Mouse (Mus musculus) erythroblast, adult 5-6 weeks (primary cell): ENCODE data around the gene Lins1. TPM values are rescaled to one million over a fixed set of nuclear protein-coding genes. Genes with fewer than 3 reads are reported as not detected.

Source experiments
- ATAC-seq: replicated peaks from 2 replicates; pipeline ENCODE4 v1.8.0; 2016; ENCODE audit warnings: moderate number of reproducible peaks, mild to moderate bottlenecking, moderate TSS enrichment, inconsistent platforms; ENCODE audit not compliant: poor library complexity, low FRiP score, severe bottlenecking
- total RNA-seq, 2 experiments: library from RNA; stranded (forward) in 1 of 2; stranded (reverse) in 1 of 2; fragments of 150-400 nt in 1 of 2; fragments of 200-764, 138-1000 nt in 1 of 2; gene quantifications; 2 replicates each; pipeline versions ENCODE4 v1.2.3 to v1.2.4; 2015 to 2017; ENCODE audit warnings: low replicate concordance in 2 of 2

The Lins1 gene
- total RNA-seq, 2 experiments from 2014 or later, result 3.1 to 21.5 TPM

DNA sequence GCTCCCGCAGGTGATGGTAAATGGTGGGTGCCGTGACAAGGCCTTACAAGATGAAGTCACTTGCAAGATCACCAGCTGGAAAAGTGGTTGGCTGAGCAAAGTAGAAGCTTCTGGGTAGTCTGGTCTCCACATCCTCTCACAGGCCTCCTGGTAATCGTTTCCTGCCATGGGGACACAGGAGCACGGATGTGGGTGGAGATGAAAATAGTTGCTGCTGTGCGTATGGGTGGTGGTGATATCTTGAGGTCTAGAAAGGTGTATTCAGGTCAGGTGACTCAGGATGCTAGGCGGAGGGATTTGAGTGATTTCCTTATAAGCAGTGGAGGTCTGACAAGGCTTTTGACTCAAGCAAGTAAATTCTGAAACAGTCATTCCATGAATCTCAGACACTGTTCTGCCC is 35.3 kb downstream of the Lins1 start:
- no peak for ATAC-seq

DNA sequence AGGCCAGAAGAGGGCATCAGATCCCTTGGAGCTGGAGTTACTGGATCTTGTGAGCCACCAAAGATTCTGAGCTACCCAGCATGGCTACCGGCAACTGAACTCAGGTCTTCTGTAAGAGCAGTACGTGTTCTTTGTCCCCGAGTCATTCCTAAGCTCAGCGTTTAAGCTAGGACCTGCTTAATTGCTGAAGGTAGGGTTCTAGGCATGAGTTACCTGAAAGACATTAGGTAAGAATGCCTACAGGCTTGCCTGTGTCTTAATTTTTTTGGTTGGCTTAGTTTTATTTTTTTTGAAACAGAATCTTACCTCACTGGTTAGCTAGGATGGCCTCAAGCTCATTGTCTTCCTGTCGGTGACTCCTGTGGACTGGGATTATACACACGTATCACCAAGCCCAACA is 38.4 kb downstream of the Lins1 start:
- ATAC-seq, result no peak

DNA sequence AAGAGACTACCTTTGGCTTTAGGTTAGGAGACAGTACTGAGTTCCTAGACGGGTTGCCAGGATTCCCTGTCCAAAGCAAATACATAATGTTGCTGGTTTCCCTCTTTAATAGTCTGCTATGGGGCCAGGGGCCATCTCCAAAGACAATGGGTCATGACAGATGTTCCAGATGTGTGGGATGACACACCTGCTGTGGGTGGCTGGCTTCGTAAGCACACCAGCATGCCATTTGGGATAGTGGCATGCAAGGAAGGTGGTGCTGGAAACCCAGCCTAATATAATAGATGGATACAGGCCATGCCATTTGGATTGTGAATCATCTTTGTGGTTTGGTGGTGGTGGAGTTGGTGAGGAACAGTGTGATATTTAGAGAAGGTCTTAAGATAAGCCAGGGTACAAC is 39.5 kb downstream of the Lins1 start:
- no peak for ATAC-seq

DNA sequence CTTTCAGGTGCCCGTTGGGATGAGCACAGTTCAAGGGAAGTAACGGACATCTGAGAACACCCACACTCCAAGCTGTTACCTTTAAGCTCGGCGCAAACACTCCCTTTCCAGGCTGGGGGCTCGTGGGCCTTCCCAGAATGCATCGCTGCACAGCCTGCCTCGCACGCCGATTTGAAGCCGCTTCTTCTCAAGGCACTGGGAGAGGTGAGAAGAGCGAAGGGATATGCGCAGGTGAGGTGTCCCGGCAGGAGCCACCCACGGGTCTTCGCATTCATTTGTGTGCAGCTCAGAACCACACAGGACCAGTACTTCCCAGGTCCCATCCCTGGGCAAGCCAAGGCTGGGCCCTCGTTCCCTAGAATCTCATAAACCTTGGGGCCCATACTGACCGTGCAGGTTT is 43.7 kb downstream of the Lins1 start:
- ATAC-seq, result no peak

DNA sequence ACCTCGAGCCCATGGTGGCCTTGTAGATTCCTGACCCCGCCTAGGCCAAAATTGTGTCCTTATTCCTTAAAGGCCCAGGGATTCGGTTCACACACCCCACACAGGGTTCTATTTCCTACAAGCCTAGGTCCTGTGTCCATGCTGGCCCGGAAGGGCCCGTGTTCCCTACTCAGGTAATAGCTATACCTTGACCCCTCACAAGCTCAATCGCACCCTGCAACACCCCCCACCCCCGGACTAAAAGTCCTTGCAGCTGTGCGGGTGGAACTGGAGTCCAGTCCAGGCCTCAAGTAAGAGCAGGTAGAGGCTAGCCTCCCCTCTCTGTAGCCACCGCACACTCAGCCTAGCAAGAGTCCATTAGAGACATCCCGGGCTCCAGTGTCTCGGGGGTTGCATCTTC is 44.2 kb downstream of the Lins1 start:
- no peak for ATAC-seq

DNA sequence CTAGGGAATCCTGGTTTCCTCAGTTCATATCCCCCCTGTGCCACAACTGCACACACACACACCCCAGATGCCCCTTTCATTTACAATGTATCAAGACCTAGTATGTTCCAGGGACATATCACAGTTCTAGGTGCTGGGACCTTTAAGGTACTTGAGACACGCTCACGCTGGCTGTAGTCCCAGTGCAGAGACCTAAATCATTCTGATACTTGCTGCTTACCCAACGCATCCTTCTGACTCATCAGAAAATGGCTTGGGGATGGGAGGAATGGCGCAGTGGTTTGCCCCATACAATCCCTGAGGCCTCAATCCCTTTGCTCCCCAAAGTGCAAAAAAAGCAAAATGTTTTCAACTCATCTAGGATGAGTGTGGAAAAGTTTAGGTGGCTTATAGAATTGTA is 44.8 kb downstream of the Lins1 start:
- ATAC-seq, result no peak

DNA sequence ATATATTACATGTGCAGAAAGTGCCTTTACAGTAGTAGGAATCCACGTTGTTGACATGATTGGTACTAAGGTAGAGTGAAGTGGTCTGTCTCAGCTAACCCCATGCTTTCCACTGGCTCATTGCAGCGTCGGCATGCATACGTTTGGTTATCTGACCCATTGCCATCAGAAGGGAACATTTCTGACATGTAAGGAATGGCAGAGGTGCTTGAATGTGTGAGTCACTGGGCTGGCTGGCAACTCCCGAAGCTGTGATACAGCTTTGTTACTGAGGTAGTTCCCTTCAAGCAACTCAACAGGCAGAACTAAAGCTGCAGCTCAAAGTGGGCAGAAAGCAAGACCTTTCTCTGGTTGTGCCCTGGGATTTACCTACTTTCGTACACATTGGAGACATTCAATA is 45.3 kb downstream of the Lins1 start:
- ATAC-seq, result no peak

DNA sequence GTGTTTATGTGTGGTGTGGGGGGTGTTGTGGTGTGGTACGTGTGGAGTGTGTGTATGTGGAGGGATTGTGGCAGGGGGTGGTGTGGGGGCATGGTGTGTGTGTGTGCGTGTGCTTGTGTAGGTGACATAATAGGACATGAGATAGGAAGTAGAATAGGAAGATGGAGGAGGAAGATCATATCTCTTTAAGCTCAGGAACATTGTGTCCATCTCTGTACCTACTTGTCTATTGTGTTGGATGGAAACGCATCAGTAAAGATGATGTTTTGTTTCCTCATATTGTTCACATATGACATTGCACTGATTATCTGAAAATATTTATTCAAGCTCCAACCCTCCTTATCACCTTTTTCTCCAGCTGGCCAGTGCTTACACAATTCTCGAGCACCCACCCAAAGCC is 47.7 kb downstream of the Lins1 start:
- no peak for ATAC-seq

DNA sequence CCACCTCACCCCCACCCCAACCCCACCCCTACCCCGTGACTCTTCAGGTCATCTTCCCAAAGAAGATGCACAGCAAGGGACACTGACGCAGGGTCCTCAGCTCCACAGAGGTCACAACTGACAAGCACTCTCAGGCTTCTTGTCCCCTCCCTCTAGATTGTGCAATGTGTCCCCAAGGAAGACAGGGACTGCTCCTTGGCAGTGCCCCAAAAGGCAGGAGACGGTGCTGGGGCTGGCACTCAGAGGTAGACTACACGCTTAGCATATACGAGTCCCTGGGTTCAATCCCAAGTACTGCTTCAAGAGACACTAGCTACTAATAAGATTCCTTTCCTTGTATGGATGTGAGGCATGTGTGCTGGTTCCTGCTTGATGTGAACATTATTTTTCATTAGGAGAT is 51.3 kb downstream of the Lins1 start:
- ATAC-seq, result no peak

DNA sequence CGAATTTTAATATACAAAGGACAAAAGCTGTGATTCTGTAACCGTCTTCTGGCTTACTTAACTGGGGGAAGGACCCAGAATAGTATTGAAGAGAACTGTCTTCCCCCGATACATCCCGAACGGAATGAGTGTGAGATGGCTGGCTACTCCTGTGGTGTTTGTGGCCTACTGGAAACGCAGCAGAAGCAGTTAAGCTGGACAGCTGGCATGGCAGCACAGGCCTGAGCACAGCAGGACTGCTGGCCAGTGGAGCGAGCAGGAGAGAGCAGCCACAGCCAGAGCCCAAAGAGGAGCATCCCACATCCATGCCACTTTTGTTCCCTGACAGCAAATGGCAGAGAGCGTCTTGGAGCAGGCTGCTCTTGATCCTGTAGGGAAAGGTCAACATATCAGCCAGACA is 51.7 kb downstream of the Lins1 start:
- ATAC-seq, result no peak

DNA sequence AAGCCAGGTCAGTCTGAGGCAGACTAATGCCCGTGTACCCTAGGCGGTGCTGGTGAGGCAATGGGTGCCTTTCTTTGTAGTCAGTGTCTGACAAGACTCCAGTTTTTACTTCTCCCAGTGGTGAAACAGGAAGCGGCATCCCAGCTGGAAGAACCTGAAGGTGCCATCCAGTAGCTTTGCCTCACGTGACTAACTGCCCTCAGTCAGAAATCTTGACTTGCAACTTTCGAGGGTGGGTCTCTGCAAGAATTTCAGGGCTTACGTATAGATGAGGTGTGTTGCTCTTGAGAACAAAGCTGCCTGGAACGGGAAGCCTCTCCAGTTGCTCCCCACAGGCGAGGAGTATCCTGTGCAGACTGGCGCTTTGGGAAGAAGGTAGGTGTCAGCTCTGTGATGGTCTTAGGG is 53.7 kb downstream of the Lins1 start, which contains the start of gene Cers3:
Cers3 (plus strand) TSS at position 128 of the 405 bp plus-strand sequence.
- no peak for ATAC-seq

DNA sequence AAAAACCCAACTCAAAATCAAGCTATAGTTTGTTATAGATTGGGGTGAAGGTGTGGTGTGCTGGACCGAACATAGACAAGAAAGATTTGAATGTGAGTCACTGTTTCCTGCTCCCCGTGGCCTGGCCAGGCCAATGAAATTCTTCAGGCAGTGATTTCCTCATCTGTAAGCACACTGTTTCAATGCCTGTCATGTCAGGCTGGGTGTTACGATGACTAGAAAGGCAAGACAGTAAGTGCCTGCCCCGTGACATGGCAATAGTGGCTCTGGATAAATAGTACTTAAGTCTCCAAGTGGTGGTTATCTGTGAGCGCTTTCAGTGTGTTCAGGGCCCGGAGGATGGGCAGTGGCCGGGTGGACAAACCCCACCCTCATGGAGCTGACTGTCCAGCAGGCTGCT is 57.3 kb downstream of the Lins1 start:
- ATAC-seq, result no peak

DNA sequence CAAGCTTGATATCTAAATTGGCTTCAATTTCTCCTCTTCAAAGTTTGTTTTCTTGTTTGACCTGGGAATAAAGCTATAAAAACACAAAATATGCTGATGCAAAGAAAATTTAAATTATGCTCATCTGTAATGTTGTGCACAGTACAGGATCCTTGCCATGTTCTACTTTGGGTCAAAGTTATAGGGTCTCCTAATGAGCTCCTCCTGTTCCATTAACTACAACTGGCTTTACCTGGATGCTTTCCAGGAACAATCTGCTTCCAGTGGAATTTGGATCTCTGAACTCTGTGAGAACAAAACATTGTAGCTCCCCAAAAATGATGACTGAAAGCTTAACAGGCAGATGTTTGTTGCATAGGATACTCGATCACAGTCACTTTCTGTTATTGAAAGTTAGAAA is 60.3 kb downstream of the Lins1 start:
- ATAC-seq, result no peak

DNA sequence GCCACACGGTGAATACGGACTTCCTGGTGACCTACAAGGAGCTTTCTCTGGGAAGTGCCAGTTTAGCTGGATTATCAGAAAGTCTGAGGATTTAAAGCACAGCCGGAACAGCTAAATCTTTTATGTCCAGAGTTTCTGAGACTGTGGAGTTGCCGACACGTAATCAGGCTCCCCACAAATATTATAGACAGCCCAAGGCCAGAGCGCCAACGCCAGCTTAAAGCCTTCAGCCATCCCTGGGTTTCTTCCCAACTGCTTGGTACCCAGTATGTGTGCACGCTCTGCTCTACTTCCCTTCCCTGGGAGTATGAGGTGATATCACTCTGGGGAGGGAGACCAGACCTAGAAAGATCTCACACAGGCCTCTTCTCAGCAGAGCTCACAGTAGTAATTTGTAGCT is 64.1 kb downstream of the Lins1 start:
- no peak for ATAC-seq

DNA sequence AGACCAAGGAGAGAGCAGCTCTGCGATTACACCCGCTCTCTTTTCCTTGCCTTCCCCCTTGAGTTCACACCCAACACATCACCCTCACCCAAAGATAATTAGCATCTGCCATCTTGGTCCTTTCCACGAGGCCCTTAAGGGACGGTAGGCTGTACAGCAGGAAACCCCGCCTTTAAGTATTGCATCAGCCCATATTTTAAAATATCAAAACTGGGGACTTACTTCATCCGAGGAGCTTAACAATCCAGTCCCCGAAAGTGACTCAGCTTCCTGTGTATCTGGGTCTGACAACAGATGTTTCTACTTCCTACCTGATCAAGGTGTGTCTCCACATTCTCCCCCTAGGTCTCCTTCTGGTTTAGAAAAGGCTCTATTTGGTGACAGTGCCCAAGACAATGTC is 65.9 kb downstream of the Lins1 start:
- ATAC-seq, result no peak

Other genes with a start within 250 kb of the Lins1 start
- 3.1 and 7.7 TPM in 2 replicates for gene Asb7, start 293 bp upstream of the Lins1 start, total RNA-seq (2015; ENCODE audit: low replicate concordance)
- gene Asb7, start 293 bp upstream of the Lins1 start, total RNA-seq (2017; ENCODE audit: low replicate concordance), result 3.6 and 4.5 TPM in 2 replicates
- not detected in 2 replicates for gene Cers3, start 53.6 kb downstream of the Lins1 start, total RNA-seq (2015; ENCODE audit: low replicate concordance)
- not detected in 2 replicates for gene Cers3, start 53.6 kb downstream of the Lins1 start, total RNA-seq (2017; ENCODE audit: low replicate concordance)
- gene Adamts17, start 149.8 kb downstream of the Lins1 start, total RNA-seq (2015; ENCODE audit: low replicate concordance), result not detected in 2 replicates
- not detected in 2 replicates for gene Adamts17, start 149.8 kb downstream of the Lins1 start, total RNA-seq (2017; ENCODE audit: low replicate concordance)